Mouse (Mus musculus) MEL (cell line): ENCODE measurements around the gene Cxcl10. TPM values are rescaled to one million over a fixed set of nuclear protein-coding genes. Genes with fewer than 3 reads are reported as not detected.
"Not testable (repeated sequence)": the region's sequence is repeated elsewhere in the genome, so short reads cannot be mapped to it uniquely, and the experiment has no call there.

ENCODE experiments used
- DNase-seq: peaks from one replicate; pipeline ENCODE4 v3.0.0; 2011; ENCODE audit warnings: low read depth, low spot score
- H3K27ac ChIP-seq: 2 replicates; pipeline ENCODE4 v1.5.1; 2012; ENCODE audit warnings: low read depth, mild to moderate bottlenecking, control low read depth, low read length, moderate library complexity; ENCODE audit not compliant: control insufficient read depth
- H3K27me3 ChIP-seq, 2 experiments: fragments of 150-350 bp in 1 of 2; sonication (generic) in 1 of 2; 2 replicates each; pipeline ENCODE4 v1.6.1; 2012; ENCODE audit warnings: low read length in 2 of 2, mild to moderate bottlenecking in 2 of 2, improper control_type of control experiment in 1 of 2, moderate library complexity in 1 of 2; ENCODE audit not compliant: insufficient read depth in 2 of 2, control insufficient read depth in 1 of 2
- H3K36me3 ChIP-seq, 2 experiments: 2 replicates each; pipeline ENCODE4 v1.6.1; 2012 to 2014; ENCODE audit warnings: low read length in 2 of 2, improper control_type of control experiment in 1 of 2, inconsistent platforms in 1 of 2, mild to moderate bottlenecking in 1 of 2; ENCODE audit not compliant: insufficient read depth in 2 of 2, control insufficient read depth in 1 of 2
- H3K4me1 ChIP-seq, 2 experiments: fragments of 150-350 bp in 1 of 2; sonication (generic) in 1 of 2; 2 replicates each; pipeline ENCODE4 v1.6.1; 2012; ENCODE audit warnings: low read length in 2 of 2, improper control_type of control experiment in 1 of 2, mild to moderate bottlenecking in 1 of 2; ENCODE audit not compliant: insufficient read depth in 2 of 2, control insufficient read depth in 1 of 2
- H3K4me3 ChIP-seq, 2 experiments: fragments of 150-350 bp in 1 of 2; sonication (generic) in 1 of 2; 2 replicates each; pipeline ENCODE4 v1.5.1; 2012; ENCODE audit warnings: low read depth in 2 of 2, low read length in 2 of 2, mild to moderate bottlenecking in 2 of 2, moderate library complexity in 2 of 2, control low read depth in 1 of 2, improper control_type of control experiment in 1 of 2; ENCODE audit not compliant: control insufficient read depth in 1 of 2, insufficient read depth in 1 of 2
- H3K79me2 ChIP-seq: 2 replicates; pipeline ENCODE4 v1.6.1; 2012; ENCODE audit warnings: mild to moderate bottlenecking, low read length, moderate library complexity; ENCODE audit not compliant: control insufficient read depth, poor library complexity, insufficient read depth
- H3K9ac ChIP-seq: 2 replicates; pipeline ENCODE4 v1.6.1; 2012; ENCODE audit warnings: low read depth, mild to moderate bottlenecking, control low read depth, low read length, moderate library complexity; ENCODE audit not compliant: control insufficient read depth, poor library complexity, severe bottlenecking
- H3K9me3 ChIP-seq: fragments of 150-350 bp; sonication (generic); replicated peaks from 2 replicates; pipeline ENCODE4 v1.6.1; 2012; ENCODE audit warnings: mild to moderate bottlenecking, low read length, improper control_type of control experiment, moderate library complexity; ENCODE audit not compliant: insufficient read depth
- ETS1 ChIP-seq: IDR thresholded peaks from 2 replicates; pipeline ENCODE4 v1.6.1; 2012; ENCODE audit warnings: low read depth, mild to moderate bottlenecking, inconsistent platforms, low read length, improper control_type of control experiment, moderate library complexity
- GABPA ChIP-seq: IDR thresholded peaks from 2 replicates; pipeline ENCODE4 v1.6.1; 2012; ENCODE audit warnings: low read depth, mild to moderate bottlenecking, inconsistent platforms, low read length, improper control_type of control experiment, moderate library complexity
- HCFC1 ChIP-seq: IDR thresholded peaks from 2 replicates; pipeline ENCODE4 v1.6.1; 2012; ENCODE audit warnings: low read depth, mild to moderate bottlenecking, inconsistent platforms, low read length, improper control_type of control experiment, moderate library complexity
- JUND ChIP-seq: IDR thresholded peaks from 2 replicates; pipeline ENCODE4 v1.6.1; 2011; ENCODE audit warnings: low read depth, mild to moderate bottlenecking, improper control_type of control experiment, low read length
- MAX ChIP-seq: IDR thresholded peaks from 2 replicates; pipeline ENCODE4 v1.6.1; 2011; ENCODE audit warnings: low read length, improper control_type of control experiment
- NELFE ChIP-seq: IDR thresholded peaks from 2 replicates; pipeline ENCODE4 v1.6.1; 2011; ENCODE audit warnings: low read depth, low read length, improper control_type of control experiment
- NRF1 ChIP-seq: IDR thresholded peaks from 2 replicates; pipeline ENCODE4 v1.6.1; 2014; ENCODE audit warnings: low read depth, mild to moderate bottlenecking, inconsistent platforms, low read length, improper control_type of control experiment, moderate library complexity; ENCODE audit not compliant: poor library complexity, insufficient read depth, severe bottlenecking
- POLR2A ChIP-seq, 2 experiments: IDR thresholded peaks; 2 replicates each; pipeline ENCODE4 v1.6.1; 2011 to 2012; ENCODE audit warnings: low read length in 2 of 2, mild to moderate bottlenecking in 2 of 2, control low read depth in 1 of 2, improper control_type of control experiment in 1 of 2, low read depth in 1 of 2, moderate library complexity in 1 of 2; ENCODE audit not compliant: control insufficient read depth in 1 of 2, insufficient read depth in 1 of 2, poor library complexity in 1 of 2
- POLR2AphosphoS2 ChIP-seq: IDR thresholded peaks from 2 replicates; pipeline ENCODE4 v1.6.1; 2011; ENCODE audit warnings: low read length, improper control_type of control experiment
- SIN3A ChIP-seq: IDR thresholded peaks from 2 replicates; pipeline ENCODE4 v1.6.1; 2012; ENCODE audit warnings: low read length, improper control_type of control experiment, inconsistent platforms
- ZKSCAN1 ChIP-seq: IDR thresholded peaks from 2 replicates; pipeline ENCODE4 v1.6.1; 2012; ENCODE audit warnings: low read depth, mild to moderate bottlenecking, inconsistent platforms, low read length, improper control_type of control experiment, moderate library complexity
- polyA plus RNA-seq, 2 experiments: library from polyadenylated mRNA; stranded (reverse) in 1 of 2; unstranded in 1 of 2; fragments of >175 nt in 1 of 2; fragments of >200 nt in 1 of 2; gene quantifications; 2 replicates each; pipeline versions ENCODE4 v1.2.1 to v1.2.4; 2012; ENCODE audit warnings: low replicate concordance in 2 of 2, low read depth in 1 of 2; ENCODE audit not compliant: insufficient read length in 2 of 2, insufficient read depth in 1 of 2, missing spikeins in 1 of 2
- total RNA-seq: library from RNA; depleted of rRNA; stranded (reverse); fragments of 300-350 nt; gene quantifications from 2 replicates; pipeline ENCODE4 v1.2.3, GENCODE M21; 2012

Gene Cxcl10
- total and polyA plus RNA-seq, 3 experiments: 0.11 TPM; not detected in 2

GRCm38 (mm10) chr5:92353517-92353916 is 4.8 kb upstream of the Cxcl10 start:
- Histone ChIP-seq H3K36me3 (no peaks in the 10 kb centered on the region), H3K27me3 (peaks cover 0 to 2% of the 10 kb centered on the region in 2 experiments; a peak in 2 of 4 replicates), H3K79me2 (no peaks in the 10 kb centered on the region), H3K9ac (peak overlapping the region; percentile 88), H3K27ac (no peak overlapping the region), H3K4me1 (peaks cover 0 to 6% of the 10 kb centered on the region in 2 experiments; a peak in 2 of 4 replicates), H3K9me3 (no peaks in the 10 kb centered on the region), H3K4me3 (peak overlapping the region; percentile 81 to 97)
- peak; percentile 80 for DNase-seq
- TF ChIP-seq JUND (no peak), ETS1 (0 out of 2 replicates have a peak, but pooled peaks have one; percentile 15), POLR2A (IDR thresholded peaks at IDR 0.05; ENCODE audit: control insufficient read depth in 1 of 2, insufficient read depth in 1 of 2, low read depth in 1 of 2, low read length in 2 of 2, poor library complexity in 1 of 2) (peak in 1 of 2 experiments; percentile 46; a peak in 1 of 4 replicates), NRF1 (peak; percentile 65), SIN3A (no peak), HCFC1 (no peak)

- not testable (repeated sequence) for H3K27ac ChIP-seq, H3K9me3 ChIP-seq, H3K27me3 ChIP-seq, H3K4me1 ChIP-seq, H3K79me2 ChIP-seq, H3K36me3 ChIP-seq, DNase-seq
- Histone ChIP-seq H3K9ac (peak overlapping the region; percentile 88), H3K4me3 (peak overlapping the region; percentile 81 to 97)
- 0 out of 2 replicates have a peak, but pooled peaks have one; percentile 1 for TF ChIP-seq SIN3A
Measured at GRCm38 (mm10) chr5:92352716-92353115, 4.0 kb upstream of the Cxcl10 start.

- Histone ChIP-seq H3K4me1 (peaks cover 0 to 7% of the 10 kb centered on the region in 2 experiments; a peak in 2 of 4 replicates), H3K9me3 (no peaks in the 10 kb centered on the region), H3K9ac (no peak overlapping the region), H3K79me2 (no peaks in the 10 kb centered on the region), H3K27ac (no peak overlapping the region), H3K27me3 (no peaks in the 10 kb centered on the region; a peak in 2 of 4 replicates), H3K36me3 (no peaks in the 10 kb centered on the region), H3K4me3 (no peak overlapping the region)
- TF ChIP-seq NRF1 (no peak), GABPA (no peak), POLR2AphosphoS2 (no peak), POLR2A (IDR thresholded peaks at IDR 0.05; ENCODE audit: control insufficient read depth in 1 of 2, insufficient read depth in 1 of 2, low read depth in 1 of 2, low read length in 2 of 2, poor library complexity in 1 of 2) (no peak), MAX (no peak), SIN3A (no peak), ZKSCAN1 (no peak), NELFE (no peak)
- DNase-seq: no peak
Measured at GRCm38 (mm10) chr5:92349731-92350130, 1.0 kb upstream of the Cxcl10 start.
